Mouse (Mus musculus) MEL (cell line): Measurements from ENCODE around the gene Tatdn3. TPM values are rescaled to one million over a fixed set of nuclear protein-coding genes. Genes with fewer than 3 reads are reported as not detected.
A peak's percentile ranks its signal among the peaks of the same experiment; 100 is the strongest.

Experiments
- DNase-seq: peaks from one replicate; pipeline ENCODE4 v3.0.0; 2011; ENCODE audit warnings: low read depth, low spot score
- H3K27ac ChIP-seq: 2 replicates; pipeline ENCODE4 v1.5.1; 2012; ENCODE audit warnings: low read depth, mild to moderate bottlenecking, control low read depth, low read length, moderate library complexity; ENCODE audit not compliant: control insufficient read depth
- H3K27me3 ChIP-seq, 2 experiments: fragments of 150-350 bp in 1 of 2; sonication (generic) in 1 of 2; 2 replicates each; pipeline ENCODE4 v1.6.1; 2012; ENCODE audit warnings: low read length in 2 of 2, mild to moderate bottlenecking in 2 of 2, improper control_type of control experiment in 1 of 2, moderate library complexity in 1 of 2; ENCODE audit not compliant: insufficient read depth in 2 of 2, control insufficient read depth in 1 of 2
- H3K36me3 ChIP-seq, 2 experiments: 2 replicates each; pipeline ENCODE4 v1.6.1; 2012 to 2014; ENCODE audit warnings: low read length in 2 of 2, improper control_type of control experiment in 1 of 2, inconsistent platforms in 1 of 2, mild to moderate bottlenecking in 1 of 2; ENCODE audit not compliant: insufficient read depth in 2 of 2, control insufficient read depth in 1 of 2
- H3K4me1 ChIP-seq, 2 experiments: fragments of 150-350 bp in 1 of 2; sonication (generic) in 1 of 2; 2 replicates each; pipeline ENCODE4 v1.6.1; 2012; ENCODE audit warnings: low read length in 2 of 2, improper control_type of control experiment in 1 of 2, mild to moderate bottlenecking in 1 of 2; ENCODE audit not compliant: insufficient read depth in 2 of 2, control insufficient read depth in 1 of 2
- H3K4me3 ChIP-seq, 2 experiments: fragments of 150-350 bp in 1 of 2; sonication (generic) in 1 of 2; 2 replicates each; pipeline ENCODE4 v1.5.1; 2012; ENCODE audit warnings: low read depth in 2 of 2, low read length in 2 of 2, mild to moderate bottlenecking in 2 of 2, moderate library complexity in 2 of 2, control low read depth in 1 of 2, improper control_type of control experiment in 1 of 2; ENCODE audit not compliant: control insufficient read depth in 1 of 2, insufficient read depth in 1 of 2
- H3K79me2 ChIP-seq: 2 replicates; pipeline ENCODE4 v1.6.1; 2012; ENCODE audit warnings: mild to moderate bottlenecking, low read length, moderate library complexity; ENCODE audit not compliant: control insufficient read depth, poor library complexity, insufficient read depth
- H3K9ac ChIP-seq: 2 replicates; pipeline ENCODE4 v1.6.1; 2012; ENCODE audit warnings: low read depth, mild to moderate bottlenecking, control low read depth, low read length, moderate library complexity; ENCODE audit not compliant: control insufficient read depth, poor library complexity, severe bottlenecking
- H3K9me3 ChIP-seq: fragments of 150-350 bp; sonication (generic); replicated peaks from 2 replicates; pipeline ENCODE4 v1.6.1; 2012; ENCODE audit warnings: mild to moderate bottlenecking, low read length, improper control_type of control experiment, moderate library complexity; ENCODE audit not compliant: insufficient read depth
- GABPA ChIP-seq: IDR thresholded peaks from 2 replicates; pipeline ENCODE4 v1.6.1; 2012; ENCODE audit warnings: low read depth, mild to moderate bottlenecking, inconsistent platforms, low read length, improper control_type of control experiment, moderate library complexity
- GATA1 ChIP-seq: IDR thresholded peaks from 2 replicates; pipeline ENCODE4 v1.6.1; 2011; ENCODE audit warnings: low read depth, low read length, improper control_type of control experiment
- JUND ChIP-seq: IDR thresholded peaks from 2 replicates; pipeline ENCODE4 v1.6.1; 2011; ENCODE audit warnings: low read depth, mild to moderate bottlenecking, improper control_type of control experiment, low read length
- KAT2A ChIP-seq: conservative IDR thresholded peaks from 2 replicates; pipeline ENCODE4 v1.6.1; 2012; ENCODE audit warnings: low read depth, low read length, improper control_type of control experiment, inconsistent platforms
- MAFK ChIP-seq: IDR thresholded peaks from 2 replicates; pipeline ENCODE4 v1.6.1; 2011; ENCODE audit warnings: low read depth, mild to moderate bottlenecking, low read length, improper control_type of control experiment, borderline replicate concordance
- MAZ ChIP-seq: IDR thresholded peaks from 2 replicates; pipeline ENCODE4 v1.6.1; 2012; ENCODE audit warnings: low read depth, mild to moderate bottlenecking, inconsistent platforms, low read length, improper control_type of control experiment
- MEF2A ChIP-seq: IDR thresholded peaks from 2 replicates; pipeline ENCODE4 v1.6.1; 2014; ENCODE audit warnings: low read depth, mild to moderate bottlenecking, inconsistent platforms, low read length, improper control_type of control experiment; ENCODE audit not compliant: poor library complexity, insufficient replicate concordance, severe bottlenecking; ENCODE audit errors: extremely low read depth
- MYB ChIP-seq: IDR thresholded peaks from 2 replicates; pipeline ENCODE4 v1.6.1; 2011; ENCODE audit warnings: mild to moderate bottlenecking, low read depth, low read length, improper control_type of control experiment
- MYC ChIP-seq: IDR thresholded peaks from 2 replicates; pipeline ENCODE4 v1.6.1; 2011; ENCODE audit warnings: low read depth, mild to moderate bottlenecking, low read length, improper control_type of control experiment, moderate library complexity
- NELFE ChIP-seq: IDR thresholded peaks from 2 replicates; pipeline ENCODE4 v1.6.1; 2011; ENCODE audit warnings: low read depth, low read length, improper control_type of control experiment
- POLR2A ChIP-seq, 2 experiments: IDR thresholded peaks; 2 replicates each; pipeline ENCODE4 v1.6.1; 2011 to 2012; ENCODE audit warnings: low read length in 2 of 2, mild to moderate bottlenecking in 2 of 2, control low read depth in 1 of 2, improper control_type of control experiment in 1 of 2, low read depth in 1 of 2, moderate library complexity in 1 of 2; ENCODE audit not compliant: control insufficient read depth in 1 of 2, insufficient read depth in 1 of 2, poor library complexity in 1 of 2
- RCOR1 ChIP-seq: IDR thresholded peaks from 2 replicates; pipeline ENCODE4 v1.6.1; 2012; ENCODE audit warnings: low read depth, mild to moderate bottlenecking, inconsistent platforms, low read length, improper control_type of control experiment
- SMC3 ChIP-seq: IDR thresholded peaks from 2 replicates; pipeline ENCODE4 v1.6.1; 2011; ENCODE audit warnings: low read depth, low read length, improper control_type of control experiment
- USF2 ChIP-seq, 2 experiments: IDR thresholded peaks; 2 replicates each; pipeline ENCODE4 v1.6.1; 2011 to 2012; ENCODE audit warnings: improper control_type of control experiment in 2 of 2, low read length in 2 of 2, borderline replicate concordance in 1 of 2, inconsistent platforms in 1 of 2, low read depth in 1 of 2, mild to moderate bottlenecking in 1 of 2; ENCODE audit not compliant: insufficient read depth in 1 of 2
- ZKSCAN1 ChIP-seq: IDR thresholded peaks from 2 replicates; pipeline ENCODE4 v1.6.1; 2012; ENCODE audit warnings: low read depth, mild to moderate bottlenecking, inconsistent platforms, low read length, improper control_type of control experiment, moderate library complexity
- polyA plus RNA-seq, 2 experiments: library from polyadenylated mRNA; stranded (reverse) in 1 of 2; unstranded in 1 of 2; fragments of >175 nt in 1 of 2; fragments of >200 nt in 1 of 2; gene quantifications; 2 replicates each; pipeline versions ENCODE4 v1.2.1 to v1.2.4; 2012; ENCODE audit warnings: low replicate concordance in 2 of 2, low read depth in 1 of 2; ENCODE audit not compliant: insufficient read length in 2 of 2, insufficient read depth in 1 of 2, missing spikeins in 1 of 2
- total RNA-seq: library from RNA; depleted of rRNA; stranded (reverse); fragments of 300-350 nt; gene quantifications from 2 replicates; pipeline ENCODE4 v1.2.3, GENCODE M21; 2012

Tatdn3 gene
- total and polyA plus RNA-seq, 3 experiments = 14.5 to 19.0 TPM; not detected in 1

DNA sequence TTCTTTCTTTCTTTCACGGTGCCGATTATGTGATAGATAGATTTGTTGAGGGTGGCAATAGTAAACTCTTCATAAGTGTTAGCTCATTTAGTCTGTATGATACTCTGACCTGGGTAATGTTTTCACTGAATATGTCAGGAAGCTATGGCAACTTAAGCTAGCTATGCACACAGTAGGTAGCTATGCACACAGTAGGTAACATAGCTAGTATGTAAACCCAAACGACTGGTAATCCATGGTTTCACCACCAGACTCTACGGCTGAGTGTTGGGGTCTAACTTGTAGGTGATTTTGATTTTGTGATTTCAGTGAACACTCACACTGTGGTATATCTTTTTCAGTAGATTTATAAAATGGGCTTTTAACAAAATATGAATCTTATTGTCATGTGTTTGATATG, 24.7 kb downstream of the Tatdn3 start:
- peaks cover 7 to 15% of the 10 kb centered on the region in 2 experiments for H3K4me1 ChIP-seq
- TF ChIP-seq GABPA = no peak
- peak; percentile 93 for TF ChIP-seq ZKSCAN1
- TF ChIP-seq, all 39 proteins: peak for 1
- DNase-seq = no peak
- Histone ChIP-seq H3K36me3 (peaks cover 0 to 18% of the 10 kb centered on the region in 2 experiments; a peak in 2 of 4 replicates), H3K27me3 (no peaks in the 10 kb centered on the region), H3K27ac (no peak overlapping the region), H3K9me3 (no peaks in the 10 kb centered on the region), H3K9ac (no peak overlapping the region), H3K79me2 (no peaks in the 10 kb centered on the region), H3K4me3 (no peak overlapping the region)

DNA sequence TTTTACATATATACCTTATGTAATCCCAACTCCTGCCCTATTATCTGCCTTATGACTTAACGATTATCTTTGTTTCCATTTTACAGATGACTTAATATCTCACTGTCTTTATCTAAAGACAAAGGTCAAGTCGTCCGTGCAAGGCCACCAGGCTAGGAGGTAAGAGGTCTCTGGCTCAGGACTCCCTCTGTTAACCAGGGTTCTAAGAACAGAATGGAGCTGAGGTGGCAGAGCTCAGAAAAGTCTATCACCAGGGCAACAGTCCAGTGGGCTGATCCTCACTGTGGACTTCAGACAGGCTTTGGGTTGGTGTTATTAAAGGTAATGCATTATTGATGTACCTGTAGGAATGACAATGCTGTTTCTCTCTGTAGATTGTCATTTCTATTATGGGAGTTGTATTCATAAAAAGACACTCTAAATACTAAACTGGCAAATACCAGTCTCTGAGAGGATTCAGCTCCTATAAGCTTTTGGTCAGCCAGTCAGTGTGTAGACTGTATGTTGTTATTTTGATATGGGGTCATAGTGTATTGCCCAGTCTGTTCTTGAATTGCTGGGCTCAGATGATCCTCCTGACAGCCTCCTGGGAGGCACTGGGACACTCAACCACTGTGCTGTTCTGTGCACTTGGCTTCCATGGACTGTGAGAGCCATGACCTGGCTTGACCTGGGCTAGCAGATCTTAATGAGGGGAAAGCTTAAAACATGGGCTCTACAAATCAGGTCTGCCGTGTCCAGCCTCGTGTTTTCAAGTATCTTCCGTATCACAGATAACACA, 26.0 kb downstream of the Tatdn3 start, which contains the start of gene Spata45:
Spata45 (plus strand) TSS at position 86 of the 781 bp plus-strand sequence.
- no peaks in the 10 kb centered on the region for H3K27me3 ChIP-seq
- H3K4me3 ChIP-seq = no peak within 1 kb of the TSS
- DNase-seq = no peak
- H3K4me1 ChIP-seq = peaks cover 0 to 4% of the 10 kb centered on the region in 2 experiments
- no peak within 1 kb of the TSS for H3K27ac ChIP-seq
- no peaks in the 10 kb centered on the region for H3K9me3 ChIP-seq
- TF ChIP-seq MYC (no peak), GABPA (no peak), MAZ (no peak), MAFK (no peak), MEF2A (no peak), KAT2A (no peak), MYB (no peak), NELFE (no peak), JUND (no peak)
- H3K79me2 ChIP-seq = no peaks in the 10 kb centered on the region
- H3K9ac ChIP-seq = no peak within 1 kb of the TSS
- peaks cover 0 to 5% of the 10 kb centered on the region in 2 experiments; a peak in 2 of 4 replicates for H3K36me3 ChIP-seq

DNA sequence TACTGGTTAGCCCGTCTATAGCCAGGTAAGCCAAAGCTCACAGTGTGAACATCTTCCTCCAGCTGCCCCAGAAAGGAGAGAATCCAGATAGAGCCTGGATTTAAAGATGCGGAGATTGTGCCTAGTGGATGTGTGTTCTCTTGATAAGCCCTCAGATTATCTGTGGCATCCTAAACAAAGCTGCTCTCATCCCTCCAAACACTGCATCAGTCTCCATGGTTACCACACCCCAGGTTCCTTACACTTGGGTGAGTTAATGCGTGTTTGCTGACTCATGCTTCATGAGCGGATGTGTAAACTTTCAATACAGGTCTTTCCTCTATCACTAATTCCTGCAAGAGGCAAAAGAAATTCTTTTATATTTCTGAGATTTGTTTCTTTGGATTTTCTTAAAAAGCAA, 27.1 kb downstream of the Tatdn3 start:
- H3K79me2 ChIP-seq = no peaks in the 10 kb centered on the region
- peak; percentile 70 for DNase-seq
- no peaks in the 10 kb centered on the region for H3K9me3 ChIP-seq
- no peak overlapping the region for H3K4me3 ChIP-seq
- no peaks in the 10 kb centered on the region for H3K27me3 ChIP-seq
- H3K36me3 ChIP-seq = peaks cover 0 to 3% of the 10 kb centered on the region in 2 experiments; a peak in 2 of 4 replicates
- no peak for TF ChIP-seq SMC3
- TF ChIP-seq POLR2A (IDR thresholded peaks at IDR 0.05; ENCODE audit: control insufficient read depth in 1 of 2, insufficient read depth in 1 of 2, low read depth in 1 of 2, low read length in 2 of 2, poor library complexity in 1 of 2) = no peak
- peak; percentile 85 for TF ChIP-seq RCOR1
- TF ChIP-seq GATA1 = peak; percentile 31; the same call in 1 of the 2 replicates
- no peak for TF ChIP-seq USF2 (IDR thresholded peaks at IDR 0.05; ENCODE audit: borderline replicate concordance in 1 of 2, insufficient read depth in 1 of 2, low read depth in 1 of 2, low read length in 2 of 2)
- no peak overlapping the region for H3K9ac ChIP-seq
- H3K4me1 ChIP-seq = peaks cover 4 to 6% of the 10 kb centered on the region in 2 experiments
- no peak overlapping the region for H3K27ac ChIP-seq
